Mouse (Mus musculus) frontal cortex, adult 2 months (tissue): ENCODE results near the gene Ccne1. TPM values are rescaled to one million over a fixed set of nuclear protein-coding genes. Genes with fewer than 3 reads are reported as not detected.

Experiments
- DNase-seq, 2 experiments: peaks; one replicate each; pipeline ENCODE4 v3.0.0; 2022; ENCODE audit warnings: low spot score in 1 of 2; ENCODE audit errors: extremely low spot score in 1 of 2
- polyA plus RNA-seq: library from polyadenylated mRNA; depleted of rRNA; stranded (reverse); fragments of >200 nt; gene quantifications from 2 replicates; pipeline ENCODE4 v1.2.3, GENCODE M21; 2012; rRNA removed

Gene Ccne1
- polyA plus RNA-seq, 1 experiment = 19.0 TPM

GRCm38 (mm10) chr7:38059096-38059495, 48.2 kb downstream of the Ccne1 start:
- no peak for DNase-seq

DNA sequence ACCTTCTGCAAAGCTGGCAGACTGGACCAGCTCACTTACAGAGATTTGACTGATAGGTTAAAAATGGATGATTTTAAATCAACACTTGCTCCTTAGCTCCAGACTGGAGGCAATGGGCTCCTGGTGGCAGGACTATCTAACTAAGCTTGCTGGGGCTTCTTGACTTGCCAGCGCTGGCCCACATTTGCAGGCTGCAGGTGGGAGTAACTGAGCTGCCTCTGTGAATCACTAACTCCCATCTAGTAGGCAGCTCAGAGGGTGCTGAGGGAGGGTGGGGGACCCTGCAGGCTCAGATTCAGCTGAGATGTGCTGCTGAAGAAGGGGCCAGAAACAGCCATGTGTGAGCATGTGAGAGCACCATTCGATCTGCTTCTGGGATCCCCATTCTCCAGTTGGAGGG, 51.3 kb downstream of the Ccne1 start:
- DNase-seq = peak; percentile 36 to 63

- no peak for DNase-seq
Observed at GRCm38 (mm10) chr7:38054246-38054645, 53.1 kb downstream of the Ccne1 start.

Other genes starting within 250 kb of the Ccne1 start
- gene Uri1, start 84.0 kb downstream of the Ccne1 start, polyA plus RNA-seq = 35.5 and 39.9 TPM in 2 replicates
- 25.9 and 26.7 TPM in 2 replicates for gene 1600014C10Rik, start 75.7 kb upstream of the Ccne1 start, polyA plus RNA-seq
- gene Plekhf1, start 120.5 kb upstream of the Ccne1 start, polyA plus RNA-seq = 1.4 and 1.8 TPM in 2 replicates
- gene Pop4, start 163.9 kb upstream of the Ccne1 start, polyA plus RNA-seq = 32.0 and 34.7 TPM in 2 replicates